Mouse (Mus musculus): ENCODE measurements around the gene Zyg11b. TPM values are rescaled to one million over a fixed set of nuclear protein-coding genes. Genes with fewer than 3 reads are reported as not detected.

Zyg11b gene
- total and polyA plus RNA-seq, 3 experiments = 9.3 to 14.2 (median 11.8) TPM

DNA sequence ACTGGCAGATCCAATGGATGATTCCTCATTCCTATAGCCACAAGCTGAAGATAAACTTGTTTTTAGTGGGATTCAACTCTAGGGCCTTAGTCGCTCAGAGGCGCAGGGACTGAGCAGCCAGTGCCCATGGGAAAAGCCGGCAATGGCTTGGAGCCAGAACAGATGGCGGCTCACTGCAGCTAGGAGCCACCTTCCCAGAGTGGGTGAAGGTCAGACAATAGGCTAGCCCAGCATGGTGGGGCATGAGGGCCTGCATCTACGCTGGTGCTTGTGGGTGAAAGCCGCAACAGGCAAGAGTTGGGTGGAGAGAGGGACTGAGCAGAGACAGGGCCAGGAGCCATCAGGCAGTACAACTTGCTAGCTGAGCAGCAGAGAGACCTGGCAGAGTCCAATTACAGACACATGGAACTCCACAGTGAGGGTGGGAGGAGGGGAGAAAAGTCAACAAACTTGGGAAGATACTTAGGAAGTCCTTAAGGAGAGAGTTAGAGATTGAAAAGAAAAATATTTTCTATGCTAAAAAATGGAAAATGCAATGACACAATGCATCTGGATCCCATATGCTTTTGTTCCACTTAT lies 104.5 kb downstream of the Zyg11b start:
- Histone ChIP-seq H3K79me2 (replicated peaks; ENCODE audit: control insufficient read depth, extremely low read depth, insufficient read depth, poor library complexity, severe bottlenecking) (no peaks in the 10 kb centered on the region), H3K36me3 (replicated peaks in 1 of 2; ENCODE audit: control insufficient read depth in 1 of 2, insufficient read depth in 1 of 2, low read length in 1 of 2) (no peaks in the 10 kb centered on the region), H3K9ac (ENCODE audit: insufficient read depth, low read depth) (no peak overlapping the region), H3K4me1 (ENCODE audit: control insufficient read depth in 1 of 2, insufficient read depth in 2 of 2) (no peaks in the 10 kb centered on the region), H3K9me3 (replicated peaks; ENCODE audit: low read length) (no peaks in the 10 kb centered on the region), H3K27me3 (replicated peaks) (no peaks in the 10 kb centered on the region), H3K27ac (ENCODE audit: insufficient read depth, low read depth) (no peak overlapping the region), H3K4me3 (replicated peaks in 1 of 3; ENCODE audit: low read depth in 2 of 3, low read length in 2 of 3, poor library complexity in 1 of 3) (no peak overlapping the region), H3K4me2 (ENCODE audit: insufficient read depth, low read depth, poor library complexity, severe bottlenecking) (no peak overlapping the region)
- no peak for DNase-seq (ENCODE audit: extremely low read depth)
- TF ChIP-seq CHD2 (IDR thresholded peaks at IDR 0.05; ENCODE audit: low read length) (no peak), MAX (IDR thresholded peaks at IDR 0.05; ENCODE audit: low read length) (no peak), UBTF (IDR thresholded peaks at IDR 0.05; ENCODE audit: low read depth, low read length) (no peak), EP300 (IDR thresholded peaks at IDR 0.05; ENCODE audit: low read length) (no peak), MXI1 (IDR thresholded peaks at IDR 0.05; ENCODE audit: low read depth, low read length) (no peak), ZC3H11A (IDR thresholded peaks at IDR 0.05; ENCODE audit: low read depth, low read length) (no peak), PAX5 (IDR thresholded peaks at IDR 0.05; ENCODE audit: low read length) (no peak), ZNF384 (IDR thresholded peaks at IDR 0.05; ENCODE audit: low read depth, low read length) (no peak), JUND (conservative IDR thresholded peaks at IDR 0.05; ENCODE audit: low read depth, low read length) (no peak), RAD21 (IDR thresholded peaks at IDR 0.05; ENCODE audit: low read depth, low read length) (no peak)
- in situ Hi-C loops (cut with MboI; ENCODE audit: low pct_ligation_motif_present, low pct_unique_long_range_greater_than_20kb, low sequenced_read_pairs) = no loop called here
- dilution Hi-C loops (cut with MboI; ENCODE audit: extremely low pct_ligation_motif_present, extremely low pct_unique_long_range_greater_than_20kb, low sequenced_read_pairs) = no loop called here

- in situ Hi-C loops (cut with MboI; ENCODE audit: low pct_ligation_motif_present, low pct_unique_long_range_greater_than_20kb, low sequenced_read_pairs) (no loop called here), dilution Hi-C loops (cut with MboI; ENCODE audit: extremely low pct_ligation_motif_present, extremely low pct_unique_long_range_greater_than_20kb, low sequenced_read_pairs) (no loop called here)
- no peaks in the 10 kb centered on the region for H3K79me2 ChIP-seq (replicated peaks; ENCODE audit: control insufficient read depth, extremely low read depth, insufficient read depth, poor library complexity, severe bottlenecking)
- H3K9ac ChIP-seq (ENCODE audit: insufficient read depth, low read depth) = no peak overlapping the region
- H3K9me3 ChIP-seq (replicated peaks; ENCODE audit: low read length) = no peaks in the 10 kb centered on the region
- H3K27ac ChIP-seq (ENCODE audit: insufficient read depth, low read depth) = no peak overlapping the region
- no peaks in the 10 kb centered on the region for H3K27me3 ChIP-seq (replicated peaks)
- H3K4me2 ChIP-seq (ENCODE audit: insufficient read depth, low read depth, poor library complexity, severe bottlenecking) = no peak overlapping the region
- no peaks in the 10 kb centered on the region for H3K36me3 ChIP-seq (replicated peaks in 1 of 2; ENCODE audit: control insufficient read depth in 1 of 2, insufficient read depth in 1 of 2, low read length in 1 of 2)
- DNase-seq (ENCODE audit: extremely low read depth) = no peak
- H3K4me3 ChIP-seq (replicated peaks in 1 of 3; ENCODE audit: low read depth in 2 of 3, low read length in 2 of 3, poor library complexity in 1 of 3) = no peak overlapping the region
- TF ChIP-seq NELFE (IDR thresholded peaks at IDR 0.05; ENCODE audit: low read depth, low read length) = no peak
- no peaks in the 10 kb centered on the region for H3K4me1 ChIP-seq (ENCODE audit: control insufficient read depth in 1 of 2, insufficient read depth in 2 of 2)
Observed at GRCm38 (mm10) chr4:108192821-108193323, 108.0 kb downstream of the Zyg11b start.

DNA sequence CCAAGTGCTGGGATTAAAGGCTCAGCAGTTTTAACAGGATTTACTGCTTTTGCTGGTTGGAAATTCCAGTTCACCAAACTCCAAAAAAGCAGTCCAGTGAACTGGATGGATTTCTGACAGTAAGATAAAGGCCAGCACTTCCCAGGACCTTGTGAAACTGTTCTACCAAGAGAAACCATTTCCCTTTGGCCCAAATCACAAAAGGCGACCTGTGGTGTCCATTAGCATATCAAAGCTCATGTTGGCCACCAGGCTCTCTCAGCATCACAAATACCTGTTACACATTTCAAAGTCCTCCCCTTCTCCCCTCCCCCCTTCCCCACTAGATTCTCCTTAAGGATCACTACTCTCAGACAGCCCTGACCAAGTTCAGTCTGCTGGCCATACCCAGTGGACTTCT lies 118.6 kb downstream of the Zyg11b start:
- H3K4me3 ChIP-seq (replicated peaks in 1 of 3; ENCODE audit: low read depth in 2 of 3, low read length in 2 of 3, poor library complexity in 1 of 3) = no peak overlapping the region
- no peak for TF ChIP-seq CHD2 (IDR thresholded peaks at IDR 0.05; ENCODE audit: low read length)
- no peak for TF ChIP-seq SIN3A (IDR thresholded peaks at IDR 0.05; ENCODE audit: low read length)
- TF ChIP-seq MYC (IDR thresholded peaks at IDR 0.05; ENCODE audit: low read depth, low read length) = no peak
- no peak for TF ChIP-seq MAFK (IDR thresholded peaks at IDR 0.05; ENCODE audit: insufficient replicate concordance, low read length)
- no peak for TF ChIP-seq MXI1 (IDR thresholded peaks at IDR 0.05; ENCODE audit: low read depth, low read length)
- no peak for TF ChIP-seq MAX (IDR thresholded peaks at IDR 0.05; ENCODE audit: low read length)
- no peak for TF ChIP-seq ZMIZ1 (IDR thresholded peaks at IDR 0.05; ENCODE audit: low read depth, low read length)
- TF ChIP-seq ZC3H11A (IDR thresholded peaks at IDR 0.05; ENCODE audit: low read depth, low read length) = no peak
- TF ChIP-seq USF1 (IDR thresholded peaks at IDR 0.05; ENCODE audit: low read depth, low read length) = no peak
- no peak for TF ChIP-seq JUND (conservative IDR thresholded peaks at IDR 0.05; ENCODE audit: low read depth, low read length)
- no peak for TF ChIP-seq IRF4 (IDR thresholded peaks at IDR 0.05; ENCODE audit: low read depth, low read length)
- no peak for TF ChIP-seq JUN (IDR thresholded peaks at IDR 0.05; ENCODE audit: insufficient read depth, low read depth, low read length)
- no peak for TF ChIP-seq E2F4 (IDR thresholded peaks at IDR 0.05; ENCODE audit: insufficient replicate concordance, low read depth, low read length)
- TF ChIP-seq UBTF (IDR thresholded peaks at IDR 0.05; ENCODE audit: low read depth, low read length) = no peak
- TF ChIP-seq NRF1 (IDR thresholded peaks at IDR 0.05; ENCODE audit: low read depth, low read length) = no peak
- no peak for TF ChIP-seq EP300 (IDR thresholded peaks at IDR 0.05; ENCODE audit: low read length)
- TF ChIP-seq CHD1 (IDR thresholded peaks at IDR 0.05; ENCODE audit: low read depth, low read length) = no peak
- H3K27ac ChIP-seq (ENCODE audit: insufficient read depth, low read depth) = no peak overlapping the region
- no peaks in the 10 kb centered on the region for H3K4me1 ChIP-seq (ENCODE audit: control insufficient read depth in 1 of 2, insufficient read depth in 2 of 2)
- H3K79me2 ChIP-seq (replicated peaks; ENCODE audit: control insufficient read depth, extremely low read depth, insufficient read depth, poor library complexity, severe bottlenecking) = no peaks in the 10 kb centered on the region
- no peak overlapping the region for H3K9ac ChIP-seq (ENCODE audit: insufficient read depth, low read depth)
- DNase-seq (ENCODE audit: extremely low read depth) = no peak
- dilution Hi-C loops (cut with MboI; ENCODE audit: extremely low pct_ligation_motif_present, extremely low pct_unique_long_range_greater_than_20kb, low sequenced_read_pairs) = no loop called here
- no peak overlapping the region for H3K4me2 ChIP-seq (ENCODE audit: insufficient read depth, low read depth, poor library complexity, severe bottlenecking)
- peaks cover 2 to 37% of the 10 kb centered on the region in 2 experiments for H3K36me3 ChIP-seq (replicated peaks in 1 of 2; ENCODE audit: control insufficient read depth in 1 of 2, insufficient read depth in 1 of 2, low read length in 1 of 2)
- no peaks in the 10 kb centered on the region for H3K27me3 ChIP-seq (replicated peaks)
- in situ Hi-C loops (cut with MboI; ENCODE audit: low pct_ligation_motif_present, low pct_unique_long_range_greater_than_20kb, low sequenced_read_pairs) = no loop called here
- no peaks in the 10 kb centered on the region for H3K9me3 ChIP-seq (replicated peaks; ENCODE audit: low read length)
